Mouse (Mus musculus) urinary bladder, postnatal 25 days (tissue): ENCODE data around the gene Pced1a.
"Not testable (repeated sequence)": the region's sequence is repeated elsewhere in the genome, so short reads cannot be mapped to it uniquely, and the experiment has no call there.

Source experiments
- DNase-seq: peaks from one replicate; pipeline ENCODE4 v3.0.0; 2022; ENCODE audit warnings: low spot score

Pced1a gene

GRCm38 (mm10) chr2:130390993-130391625, 33.4 kb downstream of the Pced1a start:
- no peak for DNase-seq

GRCm38 (mm10) chr2:130388796-130389195, 35.7 kb downstream of the Pced1a start:
- no peak for DNase-seq

- DNase-seq = no peak
These were observed 38.3 kb downstream of the Pced1a start for GRCm38 (mm10) chr2:130386212-130386611.

- DNase-seq = no peak
These were observed 40.6 kb downstream of the Pced1a start for GRCm38 (mm10) chr2:130383895-130384294.

GRCm38 (mm10) chr2:130383205-130383604, 41.3 kb downstream of the Pced1a start:
- no peak for DNase-seq

- DNase-seq = no peak
These were observed 49.5 kb downstream of the Pced1a start for GRCm38 (mm10) chr2:130374951-130375350.

GRCm38 (mm10) chr2:130373026-130373425, 51.5 kb downstream of the Pced1a start:
- DNase-seq = not testable (repeated sequence)

GRCm38 (mm10) chr2:130367386-130367785, 57.1 kb downstream of the Pced1a start:
- DNase-seq = no peak
